Mouse (Mus musculus): Measurements from ENCODE around the gene Cyp2d40.
"Not testable (repeated sequence)": the region's sequence is repeated elsewhere in the genome, so short reads cannot be mapped to it uniquely, and the experiment has no call there.

The Cyp2d40 gene

DNA sequence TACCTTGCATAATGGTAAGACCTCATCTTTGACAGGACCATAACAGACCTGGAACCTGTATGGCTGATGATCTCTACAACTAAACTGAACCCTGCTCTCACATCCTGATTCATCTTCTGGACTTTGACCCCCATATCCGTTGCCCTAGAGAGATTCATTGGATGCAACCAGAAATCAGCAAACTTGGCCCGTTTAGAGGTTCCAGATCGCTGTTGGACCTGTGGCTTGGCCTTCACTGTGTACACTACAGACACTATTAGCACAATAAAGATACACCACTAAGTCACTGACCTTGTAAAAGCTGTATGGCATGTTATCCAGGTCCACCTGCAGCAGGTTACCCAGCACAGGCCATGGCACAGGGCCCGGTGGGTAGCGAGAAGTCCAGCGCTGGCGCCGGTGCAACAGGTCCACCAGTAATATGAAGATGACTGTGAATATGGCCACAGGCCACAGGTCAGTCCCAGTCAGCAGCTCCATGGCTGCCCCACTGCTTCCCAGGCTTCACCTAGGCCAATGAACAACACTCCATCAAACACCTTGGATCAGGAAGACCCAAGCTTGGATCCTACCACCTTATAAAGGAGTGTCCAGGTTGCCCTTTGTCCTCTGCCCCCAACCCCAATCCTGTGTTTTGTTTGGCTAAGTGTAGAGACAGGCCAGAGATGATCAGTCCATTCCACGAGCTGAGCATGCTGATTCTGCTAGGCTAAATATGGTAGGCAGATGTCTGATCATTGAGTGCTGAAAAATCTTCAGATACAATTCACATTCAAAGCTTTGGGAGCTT, at the start of gene Cyp2d40:
Cyp2d40 (minus strand) TSS at position 553 of the 790 bp plus-strand sequence.
- no peak for DNase-seq (ENCODE audit: low spot score in 2 of 2)

DNA sequence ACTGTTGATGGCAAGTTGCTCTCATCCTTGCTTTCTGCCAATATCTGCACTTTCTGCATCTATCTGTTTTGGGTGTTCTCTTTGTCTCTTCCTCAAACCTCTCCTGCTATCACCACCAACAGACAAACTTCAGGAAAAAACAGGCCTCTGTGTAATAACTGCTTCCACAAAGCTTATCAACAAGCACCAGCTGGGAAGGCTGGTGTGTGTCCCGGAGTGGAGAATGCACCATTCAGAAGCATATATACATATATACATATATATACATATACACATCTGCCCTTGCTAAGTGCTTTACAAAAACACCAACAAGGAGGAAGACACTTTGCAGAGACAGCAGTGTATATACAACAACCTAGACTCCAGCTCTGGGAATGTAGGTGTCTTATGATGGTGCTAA, 46.6 kb upstream of the Cyp2d40 start:
- no peak for DNase-seq (ENCODE audit: low spot score in 2 of 2)

DNA sequence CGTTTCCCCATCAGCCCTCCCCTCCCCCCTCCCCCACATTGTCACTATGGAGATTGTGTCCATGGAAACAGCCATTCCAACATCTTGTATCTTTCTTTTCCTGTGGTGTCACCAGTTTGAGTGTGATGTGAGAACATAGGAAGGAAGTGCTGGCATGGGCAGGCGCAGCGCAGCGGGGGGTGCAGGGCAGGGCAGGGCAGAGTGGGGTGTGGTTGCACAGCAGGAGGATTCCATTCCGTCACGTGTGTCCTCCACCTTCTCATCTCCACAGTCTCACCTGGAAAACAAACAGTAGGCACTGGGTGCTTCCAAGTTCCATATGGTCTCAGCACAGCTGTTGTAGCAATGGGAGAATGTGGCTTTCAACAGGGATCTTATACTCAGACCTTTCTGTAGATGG, 45.5 kb upstream of the Cyp2d40 start:
- DNase-seq (ENCODE audit: low spot score in 2 of 2): no peak

DNA sequence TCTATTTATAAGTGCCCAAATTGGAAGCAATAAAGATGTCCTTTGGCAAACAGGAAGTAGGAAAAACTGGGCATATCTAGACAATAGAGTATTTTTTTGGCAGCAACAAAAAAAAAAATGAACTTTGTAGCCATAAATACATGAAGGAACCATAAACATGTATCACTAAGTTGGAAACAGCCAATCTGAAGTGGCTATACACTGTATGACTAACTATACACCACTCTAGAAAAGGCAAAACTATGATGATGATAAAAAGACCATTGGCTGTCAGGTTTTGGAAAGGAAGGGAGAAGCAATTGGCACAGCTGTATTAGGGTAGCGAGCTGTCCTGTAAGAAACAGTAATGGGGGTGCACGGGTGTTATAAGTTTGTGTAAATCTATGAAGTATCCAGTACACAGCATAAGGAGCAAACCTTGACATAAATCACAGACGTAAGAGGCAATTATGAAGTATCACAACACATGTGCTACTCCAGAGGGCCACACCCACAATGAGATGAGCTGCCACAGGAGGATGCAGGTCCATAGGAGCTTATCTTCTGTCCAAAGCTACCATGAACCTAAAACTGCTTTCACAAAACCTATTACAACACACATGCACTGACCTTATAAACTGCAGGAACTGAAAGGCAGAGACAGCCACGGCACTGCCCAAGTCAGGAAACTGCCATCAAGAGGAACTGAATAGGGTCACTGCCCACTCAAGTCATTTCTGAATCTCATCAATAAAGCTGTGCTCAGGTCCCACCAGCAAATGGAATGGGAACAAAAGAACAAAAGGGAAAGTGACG, 43.2 kb upstream of the Cyp2d40 start:
- DNase-seq (ENCODE audit: low spot score in 2 of 2): no peak

DNA sequence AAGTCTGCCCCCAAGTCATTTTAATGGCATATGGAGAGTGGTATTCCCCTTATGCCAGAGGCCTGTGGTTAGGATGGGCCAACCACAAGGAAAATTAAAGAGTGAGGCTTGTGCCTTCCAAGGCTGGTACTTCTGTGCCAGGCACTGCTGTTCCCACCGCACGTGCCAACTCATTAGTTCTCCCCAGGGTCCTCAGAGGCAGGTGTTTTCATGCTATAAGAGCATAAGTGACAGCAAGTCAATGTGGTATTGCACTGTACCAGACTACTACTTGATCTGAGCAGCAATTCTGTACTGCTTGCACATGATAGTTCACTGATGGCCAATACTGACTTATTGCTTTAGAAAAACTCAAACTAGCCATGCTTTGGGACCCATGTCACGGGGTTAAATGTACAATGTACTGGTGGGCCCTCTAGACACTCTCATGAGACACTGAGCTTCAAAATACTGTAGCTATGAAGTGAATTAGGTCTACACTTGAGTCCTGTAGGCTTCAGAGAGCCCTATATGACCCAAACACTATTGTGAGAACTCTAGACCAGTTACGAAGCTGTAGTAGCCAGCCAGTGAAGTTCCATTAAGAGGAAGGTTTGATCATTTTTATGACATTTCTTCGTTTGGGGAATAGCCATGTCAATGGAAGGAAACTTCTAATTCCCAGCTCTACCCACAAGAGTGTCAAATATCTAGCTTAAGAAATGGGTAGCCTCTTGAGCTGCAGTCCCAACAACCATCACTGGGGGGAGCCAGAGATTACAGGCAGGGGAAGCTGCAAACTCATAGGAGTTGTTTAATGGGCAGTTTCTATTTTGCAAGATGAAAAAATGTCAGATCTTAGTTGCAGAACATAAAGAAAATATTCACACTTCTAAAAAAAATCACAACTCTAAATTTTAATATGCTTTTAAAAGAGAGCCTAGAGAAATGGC, 41.0 kb upstream of the Cyp2d40 start:
- peak; percentile 90 to 96 for DNase-seq (ENCODE audit: low spot score in 2 of 2)

DNA sequence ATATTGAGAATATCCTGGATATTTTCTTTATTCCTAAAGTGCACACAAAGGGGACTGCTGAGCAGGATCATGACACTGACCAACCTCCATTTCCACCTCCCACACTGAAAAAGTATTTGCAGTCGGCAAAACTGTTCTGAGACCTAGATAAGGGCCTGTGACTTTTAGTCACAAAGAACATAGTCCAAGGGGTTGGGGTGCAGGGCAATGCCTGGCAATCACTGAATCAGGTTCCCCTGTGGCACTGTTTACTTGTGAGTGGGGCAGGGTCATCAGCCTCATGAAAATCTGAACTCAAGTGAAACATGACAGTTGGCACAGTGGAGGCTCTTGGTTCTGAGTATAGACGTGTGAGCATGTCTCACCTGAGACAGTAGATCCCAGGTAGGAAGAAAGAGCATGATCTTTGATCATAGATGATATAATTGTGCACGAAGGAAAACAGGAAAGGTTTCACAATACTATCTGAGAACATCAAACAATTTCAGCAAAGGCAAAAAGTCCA, 32.0 kb upstream of the Cyp2d40 start:
- DNase-seq (ENCODE audit: low spot score in 2 of 2): no peak

DNA sequence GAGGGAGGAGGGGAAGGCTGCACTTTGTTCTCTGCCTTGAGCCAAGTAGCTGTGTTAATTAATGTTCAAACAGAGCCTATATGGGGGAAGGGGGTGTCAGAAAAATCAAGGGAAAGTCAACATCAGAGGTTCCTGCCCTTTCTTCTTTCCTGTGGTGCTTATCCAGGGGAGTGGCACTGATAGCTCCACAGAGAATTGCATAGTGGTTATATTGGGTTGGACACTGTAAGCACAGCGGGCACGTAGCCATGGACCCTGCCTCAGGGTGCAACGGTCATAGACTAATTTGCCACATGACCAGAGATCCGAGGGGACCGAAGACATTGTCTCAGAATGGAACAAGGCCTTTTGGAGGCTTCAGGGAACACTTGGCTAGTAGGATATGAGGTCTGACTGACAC, 30.3 kb upstream of the Cyp2d40 start, which contains the start of gene Cyp2d26:
Cyp2d26 (minus strand) TSS at position 18 of the 400 bp plus-strand sequence.
- DNase-seq (ENCODE audit: low spot score in 2 of 2): no peak

DNA sequence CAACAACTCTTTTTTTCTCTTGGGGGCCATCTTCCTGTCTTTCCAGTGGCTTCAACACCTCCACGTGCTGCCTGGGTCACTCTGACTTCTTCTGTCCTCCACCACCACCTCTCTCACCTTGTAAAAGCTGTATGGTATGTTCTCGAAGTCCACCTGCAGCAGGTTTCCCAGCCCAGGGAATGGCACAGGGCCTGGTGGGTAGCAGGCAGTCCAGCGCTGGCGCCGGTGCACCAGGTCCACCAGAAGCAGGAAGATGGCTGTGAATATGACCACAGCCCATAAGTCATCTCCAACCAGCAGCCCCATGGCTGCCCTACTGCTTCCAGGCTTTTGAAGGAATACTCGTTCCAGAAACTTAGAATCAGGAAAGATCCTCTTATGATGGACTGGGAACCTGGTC, 29.9 kb upstream of the Cyp2d40 start:
- DNase-seq (ENCODE audit: low spot score in 2 of 2): no peak

DNA sequence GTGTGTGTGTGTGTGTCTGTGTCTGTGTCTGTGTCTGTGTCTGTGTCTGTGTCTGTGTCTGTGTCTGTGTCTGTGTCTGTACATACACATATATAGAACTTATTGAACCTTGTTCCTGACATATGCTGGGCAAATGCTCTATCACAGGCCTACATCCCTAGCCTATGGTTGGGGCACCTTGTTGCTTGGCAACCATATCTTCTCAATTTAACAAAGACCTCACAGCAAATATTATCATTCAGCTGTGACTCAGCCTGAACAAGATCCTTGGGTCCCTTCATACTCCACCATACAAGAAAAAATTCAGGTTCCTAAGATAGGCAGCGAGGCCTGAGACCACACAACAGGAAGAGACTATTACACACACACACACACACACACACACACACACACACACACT, 29.5 kb upstream of the Cyp2d40 start:
- DNase-seq (ENCODE audit: low spot score in 2 of 2): no peak

DNA sequence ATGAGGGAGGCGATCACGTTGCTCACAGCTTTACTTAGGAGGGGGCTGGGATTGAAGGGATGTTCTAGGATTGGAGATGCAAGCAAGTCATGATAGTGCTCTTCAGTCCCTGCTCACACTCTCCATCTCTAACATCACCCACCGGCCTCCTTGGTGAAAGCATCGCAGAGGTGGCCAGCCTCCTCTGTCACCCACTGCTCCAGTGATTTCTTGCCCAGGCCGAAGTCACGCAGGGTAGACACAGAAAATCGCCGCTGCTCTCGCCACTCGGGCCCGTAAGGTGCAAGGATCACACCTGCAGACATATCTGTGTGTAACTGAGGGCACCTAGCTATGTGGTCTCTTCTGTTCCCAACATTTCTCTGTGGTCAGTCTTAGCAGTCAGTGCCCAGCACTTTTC, 28.6 kb upstream of the Cyp2d40 start:
- no peak for DNase-seq (ENCODE audit: low spot score in 2 of 2)

DNA sequence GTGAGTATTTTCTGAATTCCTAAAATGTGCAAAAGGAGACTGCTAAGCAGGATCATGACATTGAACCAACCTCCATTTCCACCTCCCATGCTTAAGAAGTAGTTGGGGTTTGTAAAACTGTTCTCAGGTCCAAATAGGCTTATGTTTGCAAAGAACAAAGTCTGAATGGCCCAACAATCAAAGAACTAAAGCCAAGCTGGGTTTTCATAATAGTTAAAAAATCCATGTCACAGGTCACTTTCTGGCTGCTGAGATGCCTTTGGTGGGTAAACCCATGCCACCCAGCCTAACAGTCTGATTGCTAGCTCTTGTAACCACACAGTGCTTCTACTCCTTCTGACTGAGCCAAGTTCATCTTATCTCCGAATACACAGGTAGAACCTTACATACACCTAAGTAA, 20.6 kb upstream of the Cyp2d40 start:
- DNase-seq (ENCODE audit: low spot score in 2 of 2): no peak

DNA sequence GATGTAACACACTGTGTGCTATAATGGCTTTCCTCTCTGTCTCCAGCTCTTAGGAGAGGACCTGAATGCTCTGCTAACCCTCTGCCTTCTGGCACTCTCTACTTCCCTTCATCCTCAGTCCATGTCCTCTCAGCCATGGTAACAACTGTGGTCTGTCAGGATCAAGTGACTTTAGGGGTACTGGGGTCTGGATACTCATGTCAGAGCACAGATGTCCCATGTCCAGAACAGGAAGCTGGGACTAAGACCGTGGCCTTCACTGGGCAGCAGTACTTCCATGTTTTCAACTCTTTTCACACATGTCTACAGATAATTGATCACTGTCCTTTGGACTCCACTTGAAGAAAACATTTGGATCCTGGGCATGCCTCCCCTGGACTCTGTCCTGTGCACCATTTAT, 19.8 kb upstream of the Cyp2d40 start:
- DNase-seq (ENCODE audit: low spot score in 2 of 2): no peak

DNA sequence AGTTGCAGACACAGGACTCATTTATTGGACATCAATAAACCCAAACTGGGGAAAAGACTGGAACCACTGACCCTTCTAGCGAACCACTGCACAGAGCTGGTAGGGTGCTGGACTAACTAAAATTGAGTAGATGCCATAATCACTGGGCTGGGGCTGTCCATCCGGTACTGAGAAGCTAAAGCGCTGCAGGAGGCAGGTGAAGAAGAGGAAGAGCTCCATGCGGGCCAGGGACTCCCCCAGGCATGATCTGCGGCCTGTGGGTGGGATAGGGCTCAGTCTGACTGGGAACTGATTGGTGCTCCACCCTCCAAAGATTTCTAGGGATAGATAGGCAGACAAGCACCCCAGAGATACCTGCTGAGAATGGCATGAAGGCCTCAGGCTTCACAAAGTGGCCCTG, 13.9 kb upstream of the Cyp2d40 start:
- DNase-seq (ENCODE audit: low spot score in 2 of 2): not testable (repeated sequence)

DNA sequence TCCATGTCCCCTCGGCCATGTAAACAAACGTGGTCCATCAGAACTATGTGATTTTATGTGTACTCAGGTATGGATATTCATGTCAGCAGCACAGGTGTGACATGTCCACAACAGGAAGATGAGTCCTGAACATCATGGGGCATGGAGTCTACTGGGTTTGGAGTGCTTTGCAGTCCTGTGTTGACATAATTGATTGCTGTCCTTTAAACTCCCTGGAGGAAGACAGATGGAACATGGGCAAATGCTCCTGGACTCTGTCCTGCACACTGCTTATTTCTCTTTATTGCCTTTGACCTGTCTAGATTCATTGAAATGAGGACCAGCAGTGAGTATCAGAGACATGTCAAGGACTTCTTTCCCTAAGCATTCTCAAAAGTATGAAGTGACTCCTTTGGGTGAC, 2.0 kb upstream of the Cyp2d40 start:
- DNase-seq (ENCODE audit: low spot score in 2 of 2): no peak

DNA sequence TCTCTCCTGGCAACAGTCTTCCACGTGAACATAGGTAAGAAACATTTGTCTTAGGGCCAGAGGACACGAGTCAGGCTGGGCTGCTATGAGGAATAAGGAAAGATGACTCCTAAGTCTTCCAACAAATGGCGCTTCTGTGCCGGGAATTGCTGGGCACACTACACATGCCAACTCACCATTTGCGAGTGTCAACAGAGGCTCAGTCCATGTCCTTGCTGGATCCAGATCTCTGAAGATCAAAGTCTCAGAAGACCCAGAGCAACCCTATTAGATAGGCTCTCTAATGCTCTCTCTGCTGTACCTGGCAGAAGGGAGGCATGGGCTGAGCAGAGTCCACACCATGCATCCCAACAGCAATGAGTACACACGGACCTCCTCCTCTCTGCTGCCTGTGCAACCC, 898 bp upstream of the Cyp2d40 start:
- no peak for DNase-seq (ENCODE audit: low spot score in 2 of 2)

DNA sequence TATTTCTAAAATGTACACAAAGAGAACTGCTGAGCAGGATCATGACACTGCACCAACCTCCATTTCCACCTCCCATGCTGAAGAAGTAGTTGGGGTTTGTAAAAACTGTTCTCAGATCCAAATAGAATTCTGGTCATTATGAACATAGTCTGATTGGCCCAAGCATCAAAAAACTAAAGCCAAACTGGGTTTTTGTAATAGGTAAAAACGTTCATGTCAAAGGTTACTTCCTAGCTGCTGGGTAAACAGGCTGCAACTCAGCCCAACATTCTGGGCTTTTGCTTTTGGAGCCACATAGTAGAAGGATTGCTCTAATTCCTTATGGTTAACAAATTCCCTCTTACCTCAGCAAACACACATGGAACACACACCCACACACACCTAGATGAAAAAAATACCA, 15.8 kb downstream of the Cyp2d40 start:
- no peak for DNase-seq (ENCODE audit: low spot score in 2 of 2)

DNA sequence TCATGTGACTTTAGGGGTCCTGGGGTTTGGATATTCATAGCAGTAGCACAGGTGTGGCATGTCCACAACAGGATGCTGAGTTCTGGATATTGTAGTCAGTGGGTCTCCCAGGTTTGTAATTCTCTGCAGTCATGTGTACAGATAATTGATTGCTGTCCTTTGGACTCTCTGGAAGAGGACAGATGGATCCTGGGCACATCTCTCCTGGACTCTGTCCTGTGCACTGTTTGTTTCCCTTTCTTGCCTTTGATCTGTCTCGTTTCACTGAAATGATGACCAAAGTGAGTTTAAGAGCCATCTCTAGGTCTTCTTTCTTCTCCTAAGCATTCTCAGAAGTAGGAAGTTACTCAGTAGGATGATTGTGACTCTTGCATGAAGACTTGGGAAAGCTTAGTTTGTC, 16.5 kb downstream of the Cyp2d40 start:
- no peak for DNase-seq (ENCODE audit: low spot score in 2 of 2)

DNA sequence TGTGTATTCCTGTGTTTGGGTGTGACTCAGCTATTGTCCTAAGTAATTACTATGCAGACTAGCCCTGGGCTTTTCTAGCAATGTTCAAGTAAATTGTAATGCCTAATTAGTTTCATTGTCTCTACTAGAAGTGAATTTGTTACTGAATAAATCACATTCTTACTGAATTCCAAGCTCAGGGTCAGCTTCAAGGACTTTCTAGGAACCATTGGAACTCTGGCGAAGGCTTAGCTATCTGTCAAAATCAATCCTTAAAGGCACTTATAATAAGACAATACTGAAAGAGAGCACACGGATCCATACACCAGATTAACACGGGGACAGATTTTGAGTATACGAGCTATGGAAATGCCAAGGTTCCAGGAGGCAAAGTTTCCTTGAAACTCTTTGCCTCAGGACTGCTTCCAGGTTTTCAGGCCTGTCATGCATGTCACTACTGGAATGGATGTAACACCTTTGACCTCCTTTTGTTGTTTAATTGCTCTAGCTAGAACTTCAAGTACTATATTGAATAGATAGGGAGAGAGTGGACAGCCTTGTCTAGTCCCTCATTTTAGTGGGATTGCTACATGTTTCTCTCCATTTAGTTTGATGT, 30.6 kb downstream of the Cyp2d40 start:
- DNase-seq (ENCODE audit: low spot score in 2 of 2): not testable (repeated sequence)
